Mouse (Mus musculus) adrenal gland, adult 18-20 months (tissue): ENCODE measurements around the gene Slc16a10. TPM values are rescaled to one million over a fixed set of nuclear protein-coding genes. Genes with fewer than 3 reads are reported as not detected.

Experiments used
- DNase-seq, 2 experiments: peaks; one replicate each; pipeline ENCODE4 v3.0.0; 2021 to 2022; ENCODE audit warnings: low spot score in 2 of 2
- total RNA-seq, 2 experiments: library from RNA; stranded (reverse); gene quantifications; 1 replicate in 1 of 2; 2 replicates in 1 of 2; pipeline ENCODE4 v1.2.3; 2021

Gene Slc16a10
- total RNA-seq, 2 experiments from 2014 or later: 19.8 to 22.9 TPM

- DNase-seq: no peak
Observed at GRCm38 (mm10) chr10:40073608-40074007, 68.5 kb downstream of the Slc16a10 start.

GRCm38 (mm10) chr10:40070684-40071083, 71.4 kb downstream of the Slc16a10 start:
- DNase-seq: no peak

DNA sequence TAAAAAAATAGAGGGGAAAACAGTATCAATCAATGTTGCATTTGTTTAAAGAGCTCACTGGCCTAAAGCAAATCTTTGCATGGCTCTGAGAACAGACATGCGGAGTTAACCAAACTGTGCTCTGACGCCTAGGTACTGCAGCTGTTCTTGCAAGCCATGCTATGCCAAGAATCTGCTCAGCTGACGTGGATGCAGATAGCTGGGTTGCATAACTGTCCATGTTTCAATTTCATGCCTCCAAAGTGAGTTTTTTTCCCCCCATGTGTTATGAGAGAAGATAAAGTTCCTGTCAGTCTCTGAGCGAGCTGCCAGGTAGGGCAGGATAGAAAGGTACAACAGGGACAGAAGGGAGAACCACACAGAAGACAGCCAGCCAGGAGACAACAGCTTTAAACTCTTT, 72.8 kb downstream of the Slc16a10 start:
- no peak for DNase-seq

GRCm38 (mm10) chr10:40068595-40068994, 73.5 kb downstream of the Slc16a10 start:
- DNase-seq: no peak

DNA sequence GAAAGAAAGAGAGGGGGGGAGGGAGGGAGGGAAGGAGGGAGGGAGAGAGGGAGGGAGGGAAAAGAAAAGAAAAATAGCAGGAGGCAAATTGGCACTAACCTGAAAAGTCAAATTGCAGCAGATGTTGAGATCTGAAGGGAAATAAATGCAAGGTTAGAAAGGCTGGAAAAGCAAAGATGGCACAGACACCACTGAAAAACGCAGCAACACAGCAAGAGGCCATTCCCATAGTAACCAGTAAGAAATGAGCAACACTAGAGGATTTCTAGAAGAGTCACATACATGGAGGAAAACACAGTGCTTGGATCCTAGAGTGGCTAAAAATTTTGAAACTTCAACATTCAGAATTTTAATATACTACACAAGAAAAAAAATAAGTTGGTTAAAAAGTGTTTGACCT, 74.5 kb downstream of the Slc16a10 start:
- no peak for DNase-seq

- no peak for DNase-seq
Observed at GRCm38 (mm10) chr10:40067071-40067470, 75.0 kb downstream of the Slc16a10 start.

DNA sequence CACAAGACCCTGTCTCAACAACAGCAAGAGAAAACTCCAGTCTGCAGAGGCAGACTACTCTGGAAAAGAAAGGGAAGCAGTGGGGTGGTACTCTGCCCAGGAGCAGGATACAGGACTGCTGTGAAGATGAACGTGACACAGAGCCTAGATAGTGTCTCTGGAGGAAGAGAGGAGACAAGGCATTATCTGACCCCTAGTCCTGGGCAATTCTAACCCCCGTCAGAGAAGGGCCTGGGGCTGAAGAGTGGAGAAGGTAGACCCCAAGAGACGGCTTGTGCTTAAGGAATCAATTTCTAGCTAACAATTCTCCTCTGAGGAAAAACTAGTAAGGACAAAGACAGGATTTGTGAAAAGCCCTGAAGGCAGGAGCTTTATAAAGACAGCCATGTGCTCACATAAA, 76.7 kb downstream of the Slc16a10 start:
- DNase-seq: no peak

- DNase-seq: no peak
Observed at GRCm38 (mm10) chr10:40063291-40063890, 78.7 kb downstream of the Slc16a10 start.

DNA sequence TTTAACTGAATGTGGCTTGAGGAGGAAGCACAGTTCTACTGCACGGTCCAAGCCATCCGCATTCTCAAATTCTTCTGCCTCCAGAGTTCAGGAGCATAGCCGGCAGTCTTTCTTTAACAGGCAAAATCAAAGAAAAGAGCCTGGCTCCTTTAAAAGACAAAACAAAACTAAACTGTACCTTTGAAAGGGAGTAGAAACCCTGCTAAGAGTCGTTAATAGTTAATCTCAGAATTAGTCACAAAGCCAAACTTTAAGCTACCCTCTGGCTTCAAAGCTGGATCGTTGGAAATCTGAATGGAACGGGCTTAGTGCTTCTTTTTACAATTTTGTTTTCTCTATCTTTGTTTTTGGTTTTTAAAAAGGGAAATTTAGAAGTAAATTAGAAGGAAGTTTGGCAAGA, 79.2 kb downstream of the Slc16a10 start:
- no peak for DNase-seq

DNA sequence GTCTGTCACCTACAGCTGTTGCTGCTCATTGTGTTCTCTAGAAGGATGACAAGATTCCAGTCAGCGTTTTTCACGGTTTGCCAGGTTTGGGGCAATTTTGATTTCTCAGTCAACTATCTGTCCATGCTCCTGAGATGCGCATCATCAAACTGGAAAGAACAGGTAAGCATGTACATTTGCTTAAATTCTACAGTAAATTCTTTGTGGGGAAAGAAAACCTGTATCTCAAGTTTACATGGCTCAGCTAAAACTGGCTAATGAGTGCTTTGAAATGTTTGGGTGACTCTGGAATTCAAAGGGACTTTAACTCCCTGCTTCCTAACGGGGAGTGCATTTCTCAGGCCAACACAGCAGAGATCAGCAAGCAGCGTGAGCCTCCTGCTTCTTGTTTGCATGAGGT, 80.1 kb downstream of the Slc16a10 start:
- no peak for DNase-seq

- no peak for DNase-seq
Observed at GRCm38 (mm10) chr10:40058786-40059120, 83.3 kb downstream of the Slc16a10 start.

- no peak for DNase-seq
Observed at GRCm38 (mm10) chr10:40058062-40058785, 83.8 kb downstream of the Slc16a10 start.

DNA sequence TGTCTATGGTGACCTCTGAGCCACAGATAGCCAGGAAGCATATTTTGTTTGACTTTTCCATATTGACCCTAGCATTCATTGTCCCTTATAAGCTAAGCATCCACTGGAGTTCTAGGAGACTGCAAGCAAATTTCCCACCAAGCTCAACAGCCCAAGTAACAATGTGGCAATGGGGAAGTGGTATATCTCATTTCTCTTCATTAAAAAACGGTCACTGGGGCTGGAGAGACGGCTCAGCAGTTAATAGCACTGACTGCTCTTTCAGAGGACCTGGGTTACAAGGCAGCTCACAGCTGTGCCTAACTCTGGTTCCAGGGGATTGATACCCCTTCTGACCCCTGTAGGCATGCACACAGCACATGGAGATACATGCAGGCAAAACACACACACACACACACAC, 84.4 kb downstream of the Slc16a10 start:
- no peak for DNase-seq

DNA sequence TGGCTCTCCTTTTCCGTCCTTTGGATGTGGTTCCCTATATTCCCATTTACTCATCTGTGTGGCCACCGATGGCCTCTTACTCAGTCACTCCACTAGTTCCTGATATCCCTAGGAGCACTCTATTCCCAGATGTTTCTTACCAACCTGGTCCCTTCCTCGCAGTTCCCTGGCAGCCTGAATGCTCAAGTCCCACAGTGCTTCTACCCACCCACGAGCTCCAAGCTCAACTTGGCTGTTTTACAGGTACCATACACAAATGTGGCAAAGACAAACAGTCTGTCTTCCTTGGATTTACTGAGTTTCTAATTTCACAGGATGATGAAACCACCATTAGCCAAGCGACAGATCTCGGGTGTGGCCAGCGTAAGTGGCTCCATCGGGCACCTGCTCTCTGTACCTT, 87.6 kb downstream of the Slc16a10 start:
- no peak for DNase-seq

- no peak for DNase-seq
Observed at GRCm38 (mm10) chr10:40053896-40054295, 88.2 kb downstream of the Slc16a10 start.

DNA sequence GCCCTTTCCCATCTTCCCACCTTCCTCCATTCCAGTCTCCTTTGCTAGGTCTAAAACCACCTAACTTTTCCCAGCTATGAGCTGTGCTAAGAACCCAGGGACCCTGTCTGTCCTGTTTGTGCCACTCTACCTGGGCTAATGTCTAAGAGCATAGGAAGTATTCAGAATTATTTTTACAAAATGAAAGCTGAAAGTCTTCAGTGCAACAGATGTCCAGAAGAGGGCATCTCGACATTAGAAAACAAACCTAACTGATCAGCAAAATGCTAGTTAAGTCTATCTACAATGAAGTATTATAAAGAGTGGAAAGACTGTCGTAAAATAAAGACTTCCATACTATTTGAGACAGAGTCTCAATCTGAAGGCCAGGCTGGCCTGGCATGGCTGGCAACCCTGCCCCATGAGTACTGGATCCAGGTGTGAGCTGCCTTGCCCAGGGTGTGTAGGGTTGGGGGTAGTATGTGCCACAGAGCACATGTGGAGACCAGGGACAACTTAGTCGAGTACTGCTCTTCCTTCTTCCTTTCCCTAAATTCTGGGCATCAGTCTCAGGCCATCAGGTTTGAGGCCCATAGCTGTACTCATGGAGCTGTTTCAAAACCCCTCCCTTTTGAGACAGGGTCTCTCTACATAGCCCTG, 88.7 kb downstream of the Slc16a10 start:
- no peak for DNase-seq

DNA sequence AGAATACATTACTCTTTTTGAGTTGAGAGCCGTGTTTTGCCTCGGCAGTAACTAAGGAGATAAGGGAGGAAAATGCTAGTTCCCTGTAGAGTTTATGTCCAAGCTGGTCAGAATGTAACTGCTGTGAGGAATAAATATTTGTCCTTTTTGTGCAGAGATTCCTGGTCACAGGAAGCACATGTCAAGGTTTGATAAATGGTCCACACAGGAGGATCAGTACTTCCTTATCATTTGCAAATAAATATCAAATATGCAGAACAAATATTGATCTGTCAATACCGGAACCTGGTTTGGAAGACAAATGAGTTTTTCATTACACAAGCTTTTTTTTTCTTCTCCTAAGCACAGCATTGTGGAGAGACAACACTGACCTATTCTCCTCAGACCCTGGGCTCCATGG, 90.1 kb downstream of the Slc16a10 start:
- DNase-seq: no peak

DNA sequence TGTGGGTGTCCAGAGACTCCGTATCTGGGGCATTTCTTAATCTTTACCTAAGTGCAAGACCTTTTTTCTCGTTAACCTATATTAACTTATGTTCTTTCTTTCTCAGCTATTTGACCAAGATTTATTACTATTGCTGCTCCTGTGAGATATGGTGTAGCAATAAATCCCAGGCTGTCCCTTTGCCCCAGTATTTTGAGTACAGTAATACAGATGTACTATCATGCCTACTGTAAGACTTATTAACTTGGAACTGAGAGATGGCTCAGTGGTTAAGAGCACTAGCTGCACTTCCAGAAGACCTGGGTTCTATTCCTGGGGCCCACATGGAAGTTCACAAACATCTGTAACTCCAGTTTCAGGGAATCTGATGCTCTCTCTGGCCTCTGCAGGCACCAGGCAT, 91.3 kb downstream of the Slc16a10 start:
- DNase-seq: no peak

DNA sequence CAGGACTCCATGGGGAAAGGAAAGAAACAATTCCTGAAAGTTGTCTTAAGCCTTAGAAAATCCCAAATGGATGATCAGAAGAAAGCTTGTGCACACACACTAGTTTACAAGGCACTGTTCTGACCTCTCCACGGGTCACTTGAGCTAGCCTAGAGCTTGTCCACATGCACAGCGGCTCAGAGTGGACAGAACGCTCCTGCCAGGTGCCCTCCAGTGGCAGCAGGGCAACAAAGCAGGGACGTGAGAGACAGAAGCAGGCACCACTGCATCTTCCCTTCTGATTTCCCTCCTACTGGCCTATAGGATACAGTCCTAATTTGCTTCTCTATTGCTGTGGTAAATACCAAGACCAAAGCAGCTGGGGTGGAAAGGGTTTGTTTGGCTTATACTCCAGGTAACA, 100.7 kb downstream of the Slc16a10 start:
- DNase-seq: no peak

DNA sequence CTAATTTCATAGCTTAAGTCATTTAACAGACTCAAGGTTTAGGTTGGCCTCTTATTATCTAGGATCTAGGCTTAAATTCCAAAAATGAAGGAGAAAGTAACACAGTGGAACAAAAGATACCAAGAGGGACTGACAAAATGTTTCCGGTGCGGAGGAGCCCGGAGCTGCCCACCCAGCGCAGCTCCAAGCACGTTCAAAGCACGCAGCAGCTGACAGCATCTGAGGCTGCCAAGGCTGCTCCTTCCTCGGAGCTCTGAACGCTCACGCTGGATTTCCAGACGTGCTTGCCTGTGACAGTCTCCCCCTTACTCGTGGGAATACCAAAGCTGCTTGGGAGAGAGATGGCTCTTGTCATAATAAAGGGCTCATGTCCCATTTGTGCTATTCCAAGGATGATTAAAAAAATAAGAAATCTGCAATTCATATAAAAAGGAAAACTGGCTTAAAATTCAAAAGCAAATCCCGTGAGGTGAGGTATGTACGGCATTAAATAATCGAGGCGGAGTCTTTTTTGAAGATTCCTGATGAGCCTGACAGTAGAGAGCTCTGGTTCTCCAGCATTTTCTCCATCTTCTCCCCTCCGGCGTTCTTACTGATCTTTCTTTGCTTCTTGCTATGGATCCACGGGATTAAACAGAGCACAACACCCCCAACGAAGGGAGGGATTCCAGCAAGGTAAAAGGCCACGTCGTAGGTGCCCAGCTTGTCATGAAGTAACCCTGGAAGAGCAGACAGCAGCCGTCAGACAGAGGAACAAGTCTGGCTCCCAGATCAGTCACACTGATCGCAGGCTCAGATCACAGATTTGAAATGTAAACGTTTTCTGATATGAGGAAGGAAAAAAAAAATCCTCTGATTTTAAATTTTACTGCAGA, 105.1 kb downstream of the Slc16a10 start:
- DNase-seq: no peak

DNA sequence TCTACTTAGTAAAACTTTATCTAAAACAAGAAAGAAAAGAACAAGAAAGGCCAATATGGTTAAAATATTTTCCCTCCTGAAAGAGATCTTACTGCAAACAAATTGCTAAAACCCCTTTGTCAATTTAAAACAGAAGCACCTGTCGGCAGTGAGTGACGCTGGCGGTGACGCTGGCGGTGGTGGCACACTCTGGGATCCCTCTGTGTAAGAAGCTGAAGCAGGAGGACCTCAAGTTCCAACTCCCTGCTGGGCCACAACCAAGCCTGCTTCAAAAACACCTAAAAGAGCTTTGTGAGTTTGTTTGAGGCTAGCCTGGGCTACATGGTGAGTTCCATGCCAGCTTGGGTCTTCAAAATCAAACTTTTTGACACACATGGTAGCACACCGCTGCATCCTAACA, 107.1 kb downstream of the Slc16a10 start:
- no peak for DNase-seq

DNA sequence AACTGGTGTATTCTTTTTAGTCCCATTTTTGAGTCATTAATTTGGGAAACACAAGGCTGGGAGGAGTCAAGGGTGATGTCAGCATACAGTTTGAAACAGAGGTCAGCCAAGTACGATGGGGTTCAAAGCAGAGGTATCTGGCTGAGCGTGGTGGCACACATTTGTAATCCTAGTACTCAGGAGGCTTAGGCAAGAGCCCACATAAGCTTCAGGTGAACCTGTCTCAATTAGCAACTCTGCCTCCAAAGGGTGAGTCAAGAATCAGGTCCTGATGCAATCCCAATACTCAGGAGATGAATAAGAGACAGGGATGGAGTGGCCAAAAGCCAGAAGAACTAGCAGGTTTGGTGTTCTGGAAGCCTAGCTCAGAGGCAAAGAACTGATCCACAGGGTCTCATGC, 109.2 kb downstream of the Slc16a10 start:
- no peak for DNase-seq
